Mouse (Mus musculus) stomach, embryonic 15.5 days (tissue): ENCODE results near the gene Crocc2. TPM values are rescaled to one million over a fixed set of nuclear protein-coding genes. Genes with fewer than 3 reads are reported as not detected.
A peak's percentile ranks its signal among the peaks of the same experiment; 100 is the strongest.

ENCODE experiments used
- ATAC-seq: fragments of 200-750 bp; cut with Nextera tagmentation; 2 replicates; pipeline ENCODE4 v1.8.0; 2017; ENCODE audit warnings: low read depth, moderate number of reproducible peaks, moderate TSS enrichment; ENCODE audit not compliant: insufficient read depth, low FRiP score
- H3K27ac ChIP-seq: fragments of 300-500 bp; sonication (generic); 2 replicates; pipeline ENCODE4 v1.5.1; 2015; ENCODE audit warnings: mild to moderate bottlenecking, inconsistent platforms
- H3K27me3 ChIP-seq: fragments of 300-500 bp; sonication (generic); replicated peaks from 2 replicates; pipeline ENCODE4 v1.6.1; 2015; ENCODE audit warnings: inconsistent platforms
- H3K36me3 ChIP-seq: fragments of 300-500 bp; sonication (generic); 2 replicates; pipeline ENCODE4 v1.6.1; 2015; ENCODE audit warnings: inconsistent platforms
- H3K4me1 ChIP-seq: fragments of 300-500 bp; sonication (generic); 2 replicates; pipeline ENCODE4 v1.6.1; 2015; ENCODE audit warnings: inconsistent platforms
- H3K4me2 ChIP-seq: fragments of 300-500 bp; sonication (generic); 2 replicates; pipeline ENCODE4 v1.6.1; 2015; ENCODE audit warnings: mild to moderate bottlenecking, inconsistent platforms
- H3K4me3 ChIP-seq: fragments of 300-500 bp; sonication (generic); replicated peaks from 2 replicates; pipeline ENCODE4 v1.5.1; 2015; ENCODE audit warnings: inconsistent platforms
- H3K9ac ChIP-seq: fragments of 300-500 bp; sonication (generic); 2 replicates; pipeline ENCODE4 v1.6.1; 2015; ENCODE audit warnings: inconsistent platforms
- H3K9me3 ChIP-seq: fragments of 300-500 bp; sonication (generic); 2 replicates; pipeline ENCODE4 v1.6.1; 2016; ENCODE audit warnings: inconsistent platforms
- whole genome bisulfite sequencing: fragments of 180-500 bp; shearing (Covaris S2); methylation state at CpG from one replicate; pipeline ENCODE4 v1.1.7; 2015; 5-methylcytosine and 5-hydroxymethylcytosine counted together
- polyA plus RNA-seq: library from polyadenylated mRNA; unstranded; fragments of >200 nt; fragmentation: Nextera tagmentation; extraction: Ambion mirVana; gene quantifications from 2 replicates; pipeline ENCODE4 v1.2.1, GENCODE M21; 2015

Gene Crocc2
- polyA plus RNA-seq, 1 experiment from 2014 or later = 0.21 TPM

GRCm38 (mm10) chr1:93225226-93225625, 56.7 kb downstream of the Crocc2 start:
- no peaks in the 10 kb centered on the region for H3K9me3 ChIP-seq
- no peaks in the 10 kb centered on the region for H3K36me3 ChIP-seq
- no peak overlapping the region for H3K9ac ChIP-seq
- H3K4me2 ChIP-seq = no peak overlapping the region
- WGBS = 45% methylated on average over 4 of the region's 4 CpGs
- 0 out of 2 replicates have a peak, but pooled peaks cover 4% of the 10 kb centered on the region for H3K27me3 ChIP-seq
- no peak for ATAC-seq
- H3K4me3 ChIP-seq = no peak overlapping the region
- H3K27ac ChIP-seq = no peak overlapping the region
- 0 out of 2 replicates have a peak, but pooled peaks cover 8% of the 10 kb centered on the region for H3K4me1 ChIP-seq

DNA sequence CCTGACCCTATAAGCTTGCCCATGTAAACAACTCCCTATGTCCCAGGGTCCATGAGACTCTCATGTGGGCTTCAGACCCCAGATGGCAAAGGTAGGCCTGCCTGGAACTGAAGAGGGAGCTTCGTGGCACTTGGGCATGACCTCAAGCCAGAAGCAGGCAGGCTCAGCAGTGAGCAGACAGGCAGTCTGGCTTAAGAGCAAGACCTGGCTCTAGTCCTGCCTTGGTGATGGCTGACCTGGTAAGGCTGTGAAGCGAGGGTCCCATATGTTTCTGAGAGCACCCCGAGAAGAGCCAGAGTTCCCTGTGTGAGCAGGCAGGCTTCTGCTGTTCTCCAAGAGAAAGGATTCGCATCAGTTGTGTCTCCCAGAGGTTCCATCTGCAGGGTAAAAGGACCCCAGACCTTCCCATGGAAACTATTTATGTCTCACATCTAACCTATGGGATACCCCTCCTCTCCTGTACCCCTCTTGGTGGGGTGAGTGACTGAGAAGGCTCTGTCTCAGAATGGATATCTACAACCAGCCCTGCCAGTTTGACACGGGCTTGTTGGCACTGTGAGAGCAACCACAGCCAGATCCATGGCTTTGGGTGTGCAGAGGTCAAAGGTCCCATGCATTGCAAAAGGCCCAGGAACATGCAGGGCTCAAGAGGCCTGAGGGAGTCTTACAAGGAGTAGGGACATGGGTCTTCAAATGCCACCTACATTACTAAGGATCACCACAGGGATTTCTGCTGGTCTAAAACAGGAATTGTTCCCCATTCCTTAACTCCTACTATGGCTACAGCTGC, 57.4 kb downstream of the Crocc2 start:
- H3K4me2 ChIP-seq = no peak overlapping the region
- 0 out of 2 replicates have a peak, but pooled peaks cover 4% of the 10 kb centered on the region for H3K27me3 ChIP-seq
- 80% methylated on average over 5 of the region's 5 CpGs for WGBS
- ATAC-seq = no peak
- no peak overlapping the region for H3K9ac ChIP-seq
- H3K27ac ChIP-seq = no peak overlapping the region
- H3K36me3 ChIP-seq = no peaks in the 10 kb centered on the region
- H3K4me1 ChIP-seq = 0 out of 2 replicates have a peak, but pooled peaks cover 8% of the 10 kb centered on the region
- no peak overlapping the region for H3K4me3 ChIP-seq
- H3K9me3 ChIP-seq = no peaks in the 10 kb centered on the region

GRCm38 (mm10) chr1:93227303-93227975, 58.9 kb downstream of the Crocc2 start:
- H3K9me3 ChIP-seq = no peaks in the 10 kb centered on the region
- H3K9ac ChIP-seq = no peak overlapping the region
- no peak overlapping the region for H3K4me2 ChIP-seq
- peak; percentile 42; the same call in 1 of the 2 replicates for ATAC-seq
- H3K27ac ChIP-seq = no peak overlapping the region
- H3K27me3 ChIP-seq = 0 out of 2 replicates have a peak, but pooled peaks cover 4% of the 10 kb centered on the region
- no peaks in the 10 kb centered on the region for H3K36me3 ChIP-seq
- H3K4me3 ChIP-seq = no peak overlapping the region
- H3K4me1 ChIP-seq = 0 out of 2 replicates have a peak, but pooled peaks cover 8% of the 10 kb centered on the region
- 65% methylated on average over 7 of the region's 7 CpGs for WGBS

DNA sequence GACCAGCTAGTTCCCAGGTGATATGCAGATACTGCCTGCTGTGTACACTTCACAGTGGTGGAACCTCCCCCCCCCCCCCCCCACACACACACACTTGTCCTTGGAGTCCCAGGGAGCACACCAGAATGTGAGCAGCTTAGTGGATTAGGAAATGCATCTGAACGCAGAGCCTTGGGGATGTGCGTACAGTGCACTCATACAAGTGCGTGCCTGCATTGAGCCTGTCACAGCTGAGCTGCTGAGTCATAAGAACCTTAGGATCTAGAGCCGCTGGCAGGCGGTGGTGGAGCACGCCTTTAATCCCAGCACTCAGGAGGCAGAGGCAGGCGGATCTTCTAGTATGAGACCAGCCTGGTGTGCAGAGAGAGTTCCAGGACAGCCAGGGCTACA, 59.4 kb downstream of the Crocc2 start:
- H3K9ac ChIP-seq = no peak overlapping the region
- WGBS = 91% methylated on average over 7 of the region's 7 CpGs
- no peak for ATAC-seq

GRCm38 (mm10) chr1:93229221-93229620, 60.7 kb downstream of the Crocc2 start:
- Histone ChIP-seq H3K27ac (no peak overlapping the region), H3K36me3 (no peaks in the 10 kb centered on the region), H3K4me3 (no peak overlapping the region), H3K9ac (no peak overlapping the region), H3K4me1 (0 out of 2 replicates have a peak, but pooled peaks cover 8% of the 10 kb centered on the region), H3K9me3 (no peaks in the 10 kb centered on the region), H3K4me2 (no peak overlapping the region), H3K27me3 (no peaks in the 10 kb centered on the region)
- WGBS = 82% methylated on average over 6 of the region's 6 CpGs
- ATAC-seq = no peak

More for the DNA sequence above, 59.4 kb downstream of the Crocc2 start:
- no peaks in the 10 kb centered on the region for H3K9me3 ChIP-seq
- 0 out of 2 replicates have a peak, but pooled peaks cover 8% of the 10 kb centered on the region for H3K4me1 ChIP-seq
- H3K4me3 ChIP-seq = no peak overlapping the region
- H3K27ac ChIP-seq = no peak overlapping the region
- no peaks in the 10 kb centered on the region for H3K36me3 ChIP-seq
- H3K27me3 ChIP-seq = 0 out of 2 replicates have a peak, but pooled peaks cover 4% of the 10 kb centered on the region
- H3K4me2 ChIP-seq = no peak overlapping the region

GRCm38 (mm10) chr1:93229626-93230025, 61.1 kb downstream of the Crocc2 start:
- Histone ChIP-seq H3K27me3 (no peaks in the 10 kb centered on the region), H3K9me3 (no peaks in the 10 kb centered on the region), H3K9ac (no peak overlapping the region), H3K36me3 (no peaks in the 10 kb centered on the region), H3K4me2 (no peak overlapping the region), H3K4me3 (no peak overlapping the region), H3K27ac (no peak overlapping the region), H3K4me1 (0 out of 2 replicates have a peak, but pooled peaks cover 8% of the 10 kb centered on the region)
- no peak for ATAC-seq
- WGBS = 79% methylated on average over 4 of the region's 4 CpGs

DNA sequence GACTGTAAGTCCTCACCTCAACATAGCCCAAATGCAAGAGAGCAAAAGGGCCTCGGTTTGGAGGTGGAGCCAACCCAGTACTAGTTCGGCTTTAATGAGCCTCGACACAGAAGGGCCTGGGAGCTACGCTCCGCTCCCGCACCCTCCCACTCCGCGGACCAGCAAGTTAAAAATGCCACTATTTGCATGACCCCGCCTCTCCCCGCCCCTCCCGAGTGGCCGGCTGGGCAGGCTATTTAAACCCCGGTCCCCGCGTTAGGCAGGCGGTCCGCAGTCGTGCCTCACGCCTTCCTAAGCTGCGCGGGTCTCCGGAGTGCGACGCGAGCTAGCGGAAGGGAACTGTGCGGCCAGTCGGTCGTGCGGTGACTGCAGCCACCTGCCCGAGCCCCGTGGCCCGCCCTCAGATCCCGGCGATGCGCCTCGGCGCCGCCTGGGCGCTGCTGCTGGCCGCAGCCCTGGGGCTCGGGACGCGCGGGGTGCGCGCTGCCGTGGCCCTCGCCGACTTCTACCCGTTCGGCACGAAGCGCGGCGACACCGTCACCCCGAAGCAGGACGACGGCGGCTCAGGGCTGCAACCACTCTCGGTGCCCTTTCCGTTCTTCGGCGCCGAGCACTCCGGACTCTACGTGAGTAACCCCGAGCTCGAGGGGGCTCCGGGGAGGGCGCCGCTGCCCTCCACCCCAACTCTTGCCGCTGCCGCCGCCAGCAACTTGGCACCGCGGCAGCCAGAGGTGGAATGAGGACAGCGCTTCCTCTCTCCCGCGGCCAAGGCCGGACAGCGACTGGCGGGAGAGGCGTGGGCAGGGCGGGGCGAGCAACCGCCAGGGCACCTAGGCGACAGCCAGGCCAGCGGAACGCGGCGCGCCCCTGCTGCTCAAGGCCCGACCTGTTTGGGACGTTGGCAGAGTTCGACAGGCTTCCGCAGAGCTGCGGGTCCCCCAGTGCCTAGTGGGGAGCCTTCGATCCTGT, 67.3 kb downstream of the Crocc2 start, which contains the start of gene Sned1:
Gene Sned1 (plus strand): TSS at position 266 of the 969 bp plus-strand sequence.
- under 1% methylated on average over 98 of the region's 100 CpGs for WGBS
- Histone ChIP-seq H3K9me3 (no peaks in the 10 kb centered on the region), H3K4me2 (peak within 1 kb of the TSS; percentile 100), H3K36me3 (no peaks in the 10 kb centered on the region), H3K27me3 (0 out of 2 replicates have a peak, but pooled peaks cover 4% of the 10 kb centered on the region), H3K4me3 (peak within 1 kb of the TSS; percentile 63), H3K9ac (peak within 1 kb of the TSS; percentile 44), H3K27ac (0 out of 2 replicates have a peak within 1 kb of the TSS, but pooled peaks have one; percentile 32), H3K4me1 (peaks cover 18% of the 10 kb centered on the region)
- peak; percentile 80 for ATAC-seq

DNA sequence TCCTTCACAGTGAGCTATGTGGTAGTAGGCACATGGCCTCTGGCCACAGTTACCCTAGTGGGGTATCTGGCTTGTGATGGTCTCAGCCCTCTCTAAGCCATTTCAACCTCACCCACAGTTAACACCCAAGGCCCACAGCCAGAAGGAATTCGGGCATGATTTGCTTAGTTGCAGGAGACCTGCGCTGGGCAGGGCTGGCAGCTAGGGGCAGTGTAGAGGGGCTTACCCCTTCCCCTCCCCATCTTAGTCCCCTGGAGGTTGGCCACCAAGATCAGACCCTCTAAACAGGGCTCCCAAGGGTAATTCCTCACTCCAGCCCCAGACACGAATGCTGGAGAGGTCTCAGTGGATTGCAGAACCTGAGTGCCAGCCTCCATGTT, 68.0 kb downstream of the Crocc2 start:
- peaks cover 18% of the 10 kb centered on the region for H3K4me1 ChIP-seq
- peak overlapping the region; percentile 44 for H3K9ac ChIP-seq

DNA sequence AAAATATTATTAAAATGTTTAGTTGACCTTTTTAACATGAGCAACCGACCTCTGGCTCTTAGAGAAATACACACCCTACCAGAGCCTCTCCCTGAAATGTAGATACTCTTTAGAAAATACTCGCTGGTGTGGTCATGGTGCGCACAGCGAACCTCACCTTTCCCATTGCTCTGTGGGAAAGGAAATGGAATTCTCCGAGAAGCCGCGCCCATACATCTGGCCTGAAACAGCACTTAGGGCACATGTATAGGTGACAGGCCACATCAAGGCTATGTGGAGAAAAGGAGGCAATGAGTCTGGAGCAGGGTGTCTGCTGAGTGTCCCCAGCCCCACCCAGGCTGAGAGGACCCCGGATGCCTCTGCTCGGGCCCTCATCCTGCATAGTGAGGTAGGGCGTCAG, 69.2 kb downstream of the Crocc2 start:
- 0 out of 2 replicates have a peak, but pooled peaks cover 4% of the 10 kb centered on the region for H3K27me3 ChIP-seq
- no peaks in the 10 kb centered on the region for H3K9me3 ChIP-seq
- WGBS = 84% methylated on average over 10 of the region's 10 CpGs
- no peak for ATAC-seq
- H3K9ac ChIP-seq = no peak overlapping the region
- no peak overlapping the region for H3K4me3 ChIP-seq
- no peak overlapping the region for H3K27ac ChIP-seq
- H3K36me3 ChIP-seq = no peaks in the 10 kb centered on the region
- peaks cover 18% of the 10 kb centered on the region for H3K4me1 ChIP-seq
- H3K4me2 ChIP-seq = no peak overlapping the region

More for the DNA sequence above, 68.0 kb downstream of the Crocc2 start:
- peak overlapping the region; percentile 100 for H3K4me2 ChIP-seq
- no peaks in the 10 kb centered on the region for H3K9me3 ChIP-seq
- no peak for ATAC-seq
- H3K27ac ChIP-seq = no peak overlapping the region
- H3K27me3 ChIP-seq = 0 out of 2 replicates have a peak, but pooled peaks cover 4% of the 10 kb centered on the region
- peak overlapping the region; percentile 63 for H3K4me3 ChIP-seq
- H3K36me3 ChIP-seq = no peaks in the 10 kb centered on the region
- 20% methylated on average over 3 of the region's 3 CpGs for WGBS

DNA sequence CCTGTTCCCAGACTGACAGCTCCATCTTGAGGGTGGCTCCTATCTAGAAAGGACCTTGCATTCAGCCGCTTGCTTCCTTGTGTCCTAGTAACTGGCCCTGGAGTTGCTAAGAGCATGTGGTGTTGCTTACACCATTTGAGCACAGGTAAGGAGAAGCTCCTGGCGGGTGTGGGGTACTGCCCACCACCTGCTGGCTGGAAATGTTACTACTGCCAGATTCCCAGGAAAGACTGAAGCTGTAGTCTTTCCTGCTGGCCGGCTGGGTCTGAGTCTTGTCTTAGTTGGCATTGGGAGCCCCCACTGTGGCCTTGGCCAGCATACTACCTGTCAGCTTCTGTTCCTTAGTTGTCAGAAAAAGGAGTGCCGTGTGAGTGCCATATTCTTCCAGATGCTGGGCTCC, 69.7 kb downstream of the Crocc2 start:
- Histone ChIP-seq H3K4me1 (peaks cover 18% of the 10 kb centered on the region), H3K9ac (no peak overlapping the region), H3K4me3 (no peak overlapping the region), H3K36me3 (no peaks in the 10 kb centered on the region), H3K27me3 (0 out of 2 replicates have a peak, but pooled peaks cover 4% of the 10 kb centered on the region), H3K27ac (no peak overlapping the region), H3K9me3 (no peaks in the 10 kb centered on the region), H3K4me2 (no peak overlapping the region)
- 47% methylated on average over 4 of the region's 4 CpGs for WGBS
- ATAC-seq = no peak

DNA sequence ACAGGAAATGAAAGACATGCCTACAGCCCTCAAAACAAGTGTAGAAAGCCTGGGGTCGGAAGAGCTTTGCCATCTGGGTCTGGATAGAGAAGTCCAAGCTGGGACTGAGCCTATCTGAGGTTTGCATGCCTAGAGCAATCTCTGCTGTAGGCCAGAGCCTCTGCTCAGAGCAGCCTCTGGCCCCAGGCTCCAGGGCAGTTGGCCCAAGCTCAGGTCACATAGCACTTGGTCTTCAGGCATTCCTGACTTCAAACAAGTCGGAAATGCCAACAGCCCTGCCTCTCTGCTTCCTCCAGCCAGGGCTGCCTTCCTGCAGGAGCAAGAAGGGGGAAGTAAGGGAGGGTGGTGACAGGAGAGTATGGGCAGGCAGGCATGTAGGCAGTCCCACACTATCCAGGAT, 77.4 kb downstream of the Crocc2 start:
- 59% methylated on average over 2 of the region's 2 CpGs for WGBS
- Histone ChIP-seq H3K36me3 (no peaks in the 10 kb centered on the region), H3K4me1 (no peaks in the 10 kb centered on the region), H3K4me3 (no peak overlapping the region), H3K9me3 (no peaks in the 10 kb centered on the region), H3K27ac (no peak overlapping the region), H3K4me2 (no peak overlapping the region), H3K27me3 (no peaks in the 10 kb centered on the region), H3K9ac (no peak overlapping the region)
- ATAC-seq = no peak
